Mouse (Mus musculus): ENCODE results near the gene Arntl2. TPM values are rescaled to one million over a fixed set of nuclear protein-coding genes. Genes with fewer than 3 reads are reported as not detected.
A peak's percentile ranks its signal among the peaks of the same experiment; 100 is the strongest.

Gene Arntl2
- polyA plus RNA-seq, 1 experiment, result 0.48 TPM

DNA sequence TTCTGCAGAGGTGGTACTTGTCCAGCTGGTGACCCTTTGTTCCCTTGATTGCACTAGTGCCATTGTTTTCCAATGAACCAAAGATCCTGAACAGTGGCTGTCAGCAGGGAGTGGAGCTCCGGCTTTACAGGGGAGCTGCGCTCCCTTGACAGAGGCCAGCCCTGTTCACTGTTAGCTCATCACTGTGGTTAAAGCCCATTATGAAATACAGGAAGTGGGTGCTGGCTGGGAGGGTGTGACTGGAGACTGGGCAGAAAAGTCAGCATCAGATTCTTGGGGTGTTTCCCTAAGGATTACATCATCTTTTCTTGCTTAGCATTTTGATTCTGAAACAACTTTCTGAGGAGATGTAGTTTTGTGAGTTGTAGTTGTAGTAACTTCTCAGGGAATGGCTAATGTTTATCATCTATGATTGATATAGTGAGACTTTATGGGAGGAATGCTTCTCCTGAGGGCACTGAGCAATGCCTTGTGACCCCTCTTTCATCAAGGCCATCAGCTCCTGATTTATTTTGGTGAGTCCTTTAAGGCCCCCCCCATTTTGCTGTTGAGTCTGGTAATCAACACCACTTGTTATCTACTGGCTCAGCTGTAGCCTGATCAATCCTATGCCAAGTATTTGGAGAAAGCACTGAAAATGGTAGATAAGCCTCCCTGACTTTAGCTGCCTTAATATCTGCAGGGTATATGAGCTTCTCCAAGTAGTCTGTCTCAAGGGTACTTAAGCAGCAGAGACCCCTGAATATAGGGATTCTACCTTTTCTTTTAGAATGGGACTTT is 19.1 kb upstream of the Arntl2 start:
- DNase-seq (ENCODE audit: low read depth, low spot score), result no peak
- 34% methylated on average over 2 of the region's 2 CpGs for WGBS

DNA sequence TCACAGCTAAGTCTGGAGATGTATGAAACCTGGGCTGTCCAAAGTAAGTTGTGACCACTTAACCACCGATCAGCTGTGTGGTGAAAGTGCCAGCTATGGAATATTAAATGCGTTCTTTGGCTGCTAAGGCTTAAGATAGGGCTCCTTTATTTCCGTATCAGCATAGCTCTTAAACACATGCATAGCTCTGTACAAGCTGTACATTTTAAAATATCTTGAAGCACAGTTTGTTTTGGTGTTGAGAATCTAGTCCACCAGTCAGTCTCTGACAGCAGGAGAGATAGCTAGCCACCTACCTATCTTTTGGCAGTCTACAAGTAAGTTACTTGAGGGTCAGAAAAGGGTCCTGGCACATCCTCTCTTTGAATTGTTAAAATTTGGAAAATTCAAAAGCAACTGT is 17.8 kb upstream of the Arntl2 start:
- WGBS, result 93% methylated on average over 3 of the region's 3 CpGs
- DNase-seq (ENCODE audit: low read depth, low spot score), result no peak

DNA sequence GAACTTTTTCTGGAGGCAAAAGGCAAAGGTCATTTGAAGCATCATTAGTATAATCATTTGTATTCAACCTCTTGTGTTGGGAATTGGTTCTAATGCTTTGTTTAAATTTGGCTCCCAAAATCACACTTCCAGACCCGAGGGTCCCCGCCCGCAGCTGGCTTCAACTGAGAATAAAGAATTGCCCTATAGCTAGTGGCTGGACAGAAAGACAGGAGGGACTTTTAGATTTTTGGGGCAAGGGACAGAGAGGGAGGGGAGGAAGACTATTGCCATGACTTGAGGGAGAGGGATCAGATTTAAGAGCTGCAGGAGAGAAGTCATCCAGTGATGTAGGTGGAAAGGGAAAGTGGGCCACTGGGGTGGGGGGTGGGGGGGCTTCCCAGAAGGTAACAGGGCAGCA is 14.3 kb upstream of the Arntl2 start:
- no peak for DNase-seq (ENCODE audit: low read depth, low spot score)
- 80% methylated on average over 3 of the region's 3 CpGs for WGBS

DNA sequence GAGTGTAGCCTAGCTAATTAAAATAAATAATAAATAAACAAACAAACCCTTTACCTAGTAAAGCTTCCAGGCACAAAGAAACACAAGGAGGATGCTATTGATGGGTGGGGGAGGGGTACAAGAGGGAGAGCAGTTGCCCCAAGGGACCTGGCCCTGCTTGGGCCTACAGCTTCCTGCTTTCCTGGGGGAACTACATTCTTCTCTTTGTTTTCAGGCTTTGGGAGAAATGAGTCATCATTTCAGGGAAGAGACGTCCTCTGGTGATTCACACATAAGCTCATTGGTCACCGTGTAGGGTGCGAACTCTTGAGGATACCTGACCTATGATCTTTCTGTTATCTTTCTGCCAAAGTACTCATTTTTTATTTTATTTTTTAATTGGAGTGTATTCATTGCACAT is 2.3 kb upstream of the Arntl2 start:
- 24% methylated on average over 3 of the region's 3 CpGs for WGBS
- no peak for DNase-seq (ENCODE audit: low read depth, low spot score)

DNA sequence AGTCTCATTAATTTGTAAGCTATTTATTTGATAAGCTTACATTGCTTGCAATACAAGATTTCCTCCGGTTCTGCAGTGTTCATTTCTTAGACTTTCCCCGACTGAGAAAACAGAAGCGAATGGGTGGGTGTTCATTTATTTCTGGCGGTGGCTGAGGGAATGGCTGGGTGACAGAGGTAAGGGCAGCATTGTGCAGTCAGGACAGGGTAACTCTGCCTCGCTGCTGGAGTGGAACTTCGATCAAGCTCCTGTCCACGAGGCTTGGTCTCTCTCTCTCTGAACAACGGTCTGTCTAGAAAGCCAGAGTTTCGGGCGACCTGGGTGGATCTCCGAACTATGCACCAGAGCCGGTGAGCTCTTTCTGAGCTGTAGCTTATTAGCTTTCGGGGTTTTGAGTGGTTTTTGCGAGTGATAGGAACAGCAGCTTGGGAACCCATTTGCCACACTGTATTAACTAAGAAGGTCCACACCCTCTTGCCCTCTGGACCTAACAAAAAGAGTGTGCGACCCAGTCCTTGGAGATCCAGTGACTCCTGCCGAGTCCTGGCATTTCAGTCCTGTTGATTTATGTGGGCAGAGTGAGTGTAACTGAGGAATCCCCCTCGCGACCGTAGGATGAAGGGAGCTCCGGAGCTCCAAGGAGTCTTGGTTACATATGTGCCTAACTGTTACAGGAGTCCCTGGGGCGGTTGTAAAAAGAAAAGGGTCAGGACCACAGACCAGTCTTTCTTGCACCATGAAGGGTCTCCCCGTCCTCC is 510 bp upstream of the Arntl2 start:
- DNase-seq (ENCODE audit: low read depth, low spot score), result no peak
- 5% methylated on average over 22 of the region's 22 CpGs for WGBS

DNA sequence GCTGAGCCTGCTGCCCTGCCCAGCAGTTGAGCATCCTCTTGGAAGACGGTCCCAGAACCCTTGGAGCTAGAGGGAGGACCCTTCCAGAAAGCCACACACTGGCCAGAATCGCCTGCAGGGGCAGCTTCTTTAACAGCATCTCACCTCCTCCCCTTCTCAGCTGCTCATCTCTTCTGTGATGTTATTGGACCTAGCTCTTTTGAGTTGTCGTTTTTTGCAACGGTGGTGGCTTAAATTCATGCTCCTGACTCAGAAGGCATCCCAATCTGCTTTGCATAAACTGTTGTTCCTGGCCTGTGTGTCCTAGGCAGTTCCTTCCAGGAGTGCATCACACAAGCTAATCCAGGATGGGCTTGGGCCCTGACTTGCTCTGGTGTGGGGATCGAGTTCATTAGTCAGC is 1.6 kb downstream of the Arntl2 start:
- DNase-seq (ENCODE audit: low read depth, low spot score), result no peak
- WGBS, result 82% methylated on average over 5 of the region's 5 CpGs

DNA sequence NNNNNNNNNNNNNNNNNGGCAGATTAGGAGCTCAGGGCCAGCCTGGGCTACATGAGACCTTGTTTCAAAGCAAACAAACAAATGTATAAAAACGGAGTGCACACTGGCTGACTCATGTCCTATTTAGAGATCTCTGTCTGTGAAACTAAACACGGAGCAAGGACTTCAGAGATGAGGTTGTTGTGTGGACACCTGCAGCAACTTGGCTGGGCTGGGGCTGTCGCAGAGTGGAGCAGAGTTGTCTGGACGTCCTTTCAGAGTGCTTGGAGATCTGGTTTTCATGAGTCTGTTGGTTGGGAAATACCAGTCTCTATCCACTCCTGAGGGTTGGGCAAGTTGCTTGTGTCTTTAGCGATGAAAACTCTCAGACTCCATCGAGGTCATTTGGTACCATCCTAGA is 14.1 kb downstream of the Arntl2 start:
- DNase-seq (ENCODE audit: low read depth, low spot score), result no peak
- WGBS, result 88% methylated on average over 6 of the region's 6 CpGs

DNA sequence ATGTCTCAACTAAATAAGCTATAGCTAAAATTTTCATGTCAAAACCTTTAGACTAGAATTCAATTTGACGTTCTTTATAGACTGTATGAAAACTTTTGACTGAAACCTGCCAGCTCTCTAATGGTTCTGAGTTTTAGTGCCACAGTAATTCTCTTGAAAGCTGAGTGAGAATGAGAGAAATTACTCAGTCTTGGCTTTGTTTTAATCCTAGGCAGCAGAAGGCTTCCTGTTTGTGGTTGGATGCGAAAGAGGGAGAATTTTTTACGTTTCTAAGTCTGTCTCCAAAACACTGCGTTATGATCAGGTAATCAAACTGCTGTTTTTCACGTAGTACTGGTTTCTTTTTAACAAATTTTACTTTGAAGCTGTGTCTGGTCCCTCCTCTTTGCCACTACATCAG is 17.2 kb downstream of the Arntl2 start:
- 80% methylated on average over 5 of the region's 5 CpGs for WGBS
- no peak for DNase-seq (ENCODE audit: low read depth, low spot score)

DNA sequence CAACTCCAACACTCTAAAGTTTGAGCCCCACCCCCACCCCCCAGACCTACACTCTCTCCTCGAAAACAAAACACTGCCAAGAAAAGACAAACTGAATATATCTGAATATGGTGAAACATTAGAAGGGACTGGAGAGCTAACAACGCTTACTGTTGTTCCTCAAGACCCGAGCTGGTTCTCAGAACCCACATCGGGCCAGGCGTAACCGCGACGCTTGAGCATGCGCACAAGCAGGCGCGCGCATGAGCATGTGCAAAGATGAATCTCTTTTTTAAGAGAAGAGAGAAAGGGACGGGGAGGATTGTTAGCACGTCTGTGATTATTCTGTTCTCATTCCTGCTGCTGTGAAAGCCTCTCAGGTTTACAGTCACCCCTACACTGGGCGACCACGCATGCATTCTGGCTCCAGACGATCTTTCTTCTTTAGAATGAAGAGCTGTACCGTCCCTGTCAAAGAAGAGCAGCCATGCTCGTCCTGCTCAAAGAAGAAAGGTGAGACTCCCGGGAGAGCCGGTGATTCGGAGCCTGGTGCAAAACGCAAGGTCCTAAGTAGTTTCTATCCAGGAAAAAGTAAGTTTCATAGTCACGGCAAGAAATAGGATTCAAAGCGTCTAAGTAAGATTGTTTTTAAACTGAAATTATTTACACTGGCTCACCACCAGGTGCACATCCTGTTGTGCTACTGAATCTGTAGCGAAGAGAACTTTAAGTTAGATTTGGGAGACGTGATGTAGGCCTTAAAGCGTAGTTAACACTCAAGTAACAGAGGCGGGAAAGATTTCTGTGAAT is 24.5 kb downstream of the Arntl2 start:
- no peak for DNase-seq (ENCODE audit: low read depth, low spot score)
- WGBS, result 87% methylated on average over 29 of the region's 29 CpGs

DNA sequence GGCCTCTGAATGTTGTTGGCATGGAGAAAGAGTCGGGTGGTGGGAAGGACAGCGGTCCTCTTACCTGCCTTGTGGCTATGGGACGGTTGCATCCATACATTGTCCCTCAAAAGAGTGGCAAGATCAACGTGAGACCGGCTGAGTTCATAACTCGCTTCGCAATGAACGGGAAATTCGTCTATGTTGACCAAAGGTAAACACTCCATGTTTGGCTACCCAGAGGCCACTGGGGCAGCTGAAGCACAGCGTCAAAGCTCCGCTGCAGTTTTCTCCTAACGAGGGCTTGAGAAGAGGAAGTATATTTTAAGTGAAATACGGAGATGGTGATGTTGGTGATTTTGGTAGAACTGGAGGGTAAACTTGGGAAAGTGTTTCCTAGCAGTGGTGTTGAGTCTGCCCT is 26.1 kb downstream of the Arntl2 start:
- no peak for DNase-seq (ENCODE audit: low read depth, low spot score)

DNA sequence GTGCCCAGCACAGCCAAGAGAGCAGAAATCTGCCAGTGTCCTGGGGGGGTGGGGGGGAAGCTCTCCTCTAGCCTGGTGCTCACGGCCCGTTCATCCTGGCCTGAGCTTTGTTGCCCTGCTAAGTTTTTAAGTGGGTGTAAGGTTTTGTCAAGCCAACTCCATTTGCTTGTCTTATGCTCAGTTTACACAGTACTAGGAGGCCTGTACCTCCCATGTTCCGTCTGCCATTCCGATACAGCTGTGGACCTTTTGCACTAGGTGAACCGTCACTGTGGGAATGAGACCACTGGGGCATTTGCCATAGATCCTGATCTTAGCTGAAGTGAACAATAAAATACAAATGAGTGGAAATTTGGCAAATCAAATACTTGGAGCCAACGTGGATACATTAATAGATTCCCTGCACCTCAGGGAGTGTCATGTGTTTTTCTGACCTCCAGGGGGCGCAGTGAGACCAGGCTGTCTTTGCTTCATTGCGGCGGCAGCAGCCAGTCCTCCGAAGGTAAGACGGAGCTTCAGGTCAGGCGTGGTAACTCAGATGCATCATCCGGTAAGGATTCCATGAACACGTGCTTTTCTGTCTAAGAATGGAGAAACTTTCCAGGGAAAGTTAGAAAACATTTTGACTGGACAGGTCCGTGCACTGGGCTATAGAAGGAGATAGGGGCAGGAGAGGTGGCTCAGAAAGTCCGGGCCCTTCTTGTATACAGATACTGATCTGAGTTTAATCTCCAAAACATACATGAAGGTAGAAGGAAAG is 29.1 kb downstream of the Arntl2 start:
- peak; percentile 21 for DNase-seq (ENCODE audit: low read depth, low spot score)
- 40% methylated on average over 16 of the region's 16 CpGs for WGBS

More for the DNA sequence above, 26.1 kb downstream of the Arntl2 start:
- 36% methylated on average over 13 of the region's 13 CpGs for WGBS

DNA sequence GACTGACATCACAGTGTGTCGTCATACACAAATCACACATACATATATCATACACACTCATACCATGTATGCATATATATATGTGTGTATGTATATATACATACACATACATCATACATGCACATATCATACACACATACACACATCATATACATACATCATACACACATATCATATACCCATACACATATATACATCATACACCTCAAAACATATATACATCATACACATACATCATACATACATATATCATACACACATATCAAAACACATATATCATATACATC is 29.6 kb downstream of the Arntl2 start:
- 85% methylated on average over 1 of the region's 1 CpGs for WGBS
- no peak for DNase-seq (ENCODE audit: low read depth, low spot score)

DNA sequence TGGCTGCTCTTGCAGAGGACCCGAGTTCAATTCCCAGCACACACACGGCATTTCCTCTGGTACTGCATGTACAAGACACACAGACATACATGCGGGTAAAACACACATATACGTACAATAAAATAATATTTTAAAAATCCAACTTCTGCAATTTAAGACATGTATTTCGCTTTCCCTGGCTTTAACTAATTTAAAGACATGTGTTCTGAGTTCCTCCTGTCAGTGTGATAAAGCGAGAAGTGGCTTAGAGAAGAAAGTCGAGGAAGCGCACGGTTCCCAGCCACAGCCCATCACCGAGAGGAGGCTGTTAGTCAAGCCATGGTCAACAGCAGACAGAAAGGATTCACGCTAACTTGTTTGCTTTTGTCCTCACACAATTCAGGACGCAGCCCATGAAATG is 35.5 kb downstream of the Arntl2 start:
- WGBS, result 86% methylated on average over 12 of the region's 12 CpGs
- DNase-seq (ENCODE audit: low read depth, low spot score), result no peak

DNA sequence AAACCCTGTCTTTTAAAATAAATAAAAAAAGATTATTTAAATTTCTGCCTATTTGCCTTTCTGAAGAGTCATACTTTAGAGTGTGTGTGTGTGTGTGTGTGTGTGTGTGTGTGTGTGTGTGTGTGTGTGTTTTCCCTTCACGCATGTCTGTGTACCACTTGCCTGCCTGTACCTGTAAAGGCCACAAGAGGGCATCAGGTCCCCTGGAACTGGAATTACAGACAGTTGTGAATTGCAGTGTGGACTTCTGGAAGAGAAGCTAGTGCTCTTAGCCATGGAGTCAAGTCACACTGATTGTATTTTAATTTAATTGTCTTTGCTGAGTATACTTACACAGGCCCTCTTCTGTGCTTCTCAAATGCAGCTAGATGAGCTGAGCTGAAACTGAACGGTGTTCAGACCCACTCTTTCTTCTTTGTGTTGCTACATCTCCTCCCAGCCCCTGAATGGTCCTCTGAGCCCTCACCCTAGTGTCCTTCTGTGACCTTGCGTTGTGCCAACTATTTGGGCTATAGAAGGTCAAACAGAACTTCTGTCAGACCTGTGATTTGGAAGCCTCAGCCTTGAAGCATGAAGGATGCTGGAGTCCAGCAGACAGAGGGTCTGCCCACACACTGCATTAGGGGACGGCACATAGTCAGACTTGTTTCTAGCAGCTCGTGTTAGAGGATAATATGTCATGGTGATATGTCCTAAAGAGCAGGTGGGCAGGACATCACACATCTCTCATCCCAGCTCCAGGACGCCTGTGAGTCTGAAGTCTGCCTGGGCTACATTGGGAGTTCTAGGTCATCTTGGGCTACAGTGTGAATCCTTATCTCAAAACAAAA is 37.8 kb downstream of the Arntl2 start:
- 67% methylated on average over 6 of the region's 6 CpGs for WGBS
- peak; percentile 18 for DNase-seq (ENCODE audit: low read depth, low spot score)

DNA sequence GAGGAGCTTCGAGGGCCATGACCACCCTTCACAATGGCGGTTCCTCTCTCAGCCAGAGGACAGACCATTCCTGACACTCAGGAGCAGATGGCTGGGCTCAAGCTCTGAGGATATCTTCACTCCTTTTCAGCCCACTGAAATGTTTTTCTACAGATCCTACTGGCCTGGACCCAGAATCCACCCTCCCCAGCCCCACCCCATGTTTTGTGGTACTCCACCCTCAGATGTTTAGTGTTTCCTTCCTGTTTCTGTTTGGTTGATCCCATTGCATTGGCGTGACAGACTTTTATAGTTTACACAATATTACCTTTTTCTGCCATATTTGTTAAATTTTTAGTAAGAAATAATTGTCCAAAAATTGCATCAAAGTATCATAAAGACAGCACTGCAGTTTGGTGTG is 38.5 kb downstream of the Arntl2 start:
- no peak for DNase-seq (ENCODE audit: low read depth, low spot score)
- 62% methylated on average over 3 of the region's 3 CpGs for WGBS

DNA sequence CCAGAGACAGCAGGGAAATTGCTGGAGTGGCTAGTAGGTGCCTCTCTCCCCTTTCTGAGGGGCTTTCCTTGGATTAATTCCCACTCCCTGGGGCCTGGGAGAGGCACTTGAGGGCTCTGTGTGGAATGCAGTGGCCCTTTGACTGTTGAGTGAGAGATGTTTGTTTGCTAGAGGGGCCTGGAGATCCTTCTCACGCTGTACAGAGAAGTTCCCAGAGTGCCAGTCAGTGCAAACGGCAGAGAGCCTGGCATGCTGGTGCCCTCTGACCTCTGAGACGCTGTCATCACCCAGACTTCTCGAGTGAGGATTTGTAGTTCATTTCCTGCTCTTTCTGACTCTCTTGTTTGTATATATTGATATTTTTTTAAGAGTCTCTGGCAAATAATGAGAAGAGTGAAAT is 39.9 kb downstream of the Arntl2 start:
- DNase-seq (ENCODE audit: low read depth, low spot score), result no peak
- 24% methylated on average over 4 of the region's 4 CpGs for WGBS

DNA sequence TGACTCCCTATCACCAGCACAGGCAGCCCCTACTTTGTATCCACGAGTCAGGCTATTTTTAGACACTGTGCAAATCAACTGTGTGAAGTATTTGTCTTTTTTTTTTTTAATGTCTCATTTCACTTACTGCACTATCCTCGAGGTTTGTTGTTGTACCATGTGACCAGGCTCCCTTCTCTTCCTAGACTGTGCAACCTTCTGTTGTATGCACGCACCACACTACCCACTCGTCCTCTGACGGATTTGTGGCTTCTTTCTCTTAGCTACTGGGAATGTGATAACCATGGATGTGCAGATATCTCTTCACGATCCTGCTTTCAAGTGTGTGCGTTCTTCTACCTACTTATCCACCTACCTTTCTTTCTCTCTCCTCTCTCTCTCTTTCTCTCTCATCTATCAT is 41.5 kb downstream of the Arntl2 start:
- WGBS, result 68% methylated on average over 7 of the region's 7 CpGs
- no peak for DNase-seq (ENCODE audit: low read depth, low spot score)

DNA sequence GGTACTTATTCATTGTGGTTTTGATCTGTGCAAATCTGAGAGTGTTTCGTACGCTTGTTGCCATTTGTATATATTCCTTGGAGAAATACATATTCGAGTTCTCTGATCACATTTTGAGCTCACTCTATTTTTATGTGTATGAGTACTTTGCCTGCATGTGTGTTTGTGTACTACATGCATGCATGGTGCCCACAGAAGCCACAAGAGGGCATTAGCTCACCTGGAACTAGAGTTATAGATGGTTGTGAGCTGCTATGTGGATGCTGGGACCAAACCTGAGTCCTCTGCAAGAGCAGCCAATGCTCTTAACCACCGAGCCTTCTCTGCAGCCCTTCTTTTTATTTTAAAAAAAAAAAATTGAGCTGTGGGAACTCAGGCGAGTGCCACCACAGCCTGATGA is 42.5 kb downstream of the Arntl2 start:
- WGBS, result 94% methylated on average over 5 of the region's 5 CpGs
- no peak for DNase-seq (ENCODE audit: low read depth, low spot score)

DNA sequence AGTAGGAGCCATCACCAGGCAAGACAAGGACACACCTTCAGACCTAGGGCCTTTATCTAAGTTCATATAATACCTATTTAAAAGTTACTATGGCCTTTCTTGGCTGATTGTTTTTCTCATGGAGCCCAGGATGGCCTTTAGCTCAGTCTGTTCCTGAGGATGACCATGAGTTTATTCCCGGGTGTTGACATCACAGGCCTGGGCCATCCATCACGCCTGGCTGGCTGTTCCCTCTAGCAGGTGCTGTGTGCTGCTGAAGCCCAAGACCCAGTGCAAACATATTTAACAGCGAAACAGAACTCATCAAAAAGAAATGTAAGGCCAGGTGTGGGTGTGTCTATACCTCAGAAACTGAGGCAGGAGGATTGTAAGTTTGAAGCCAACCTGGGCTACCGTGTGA is 43.0 kb downstream of the Arntl2 start:
- 92% methylated on average over 4 of the region's 4 CpGs for WGBS
- DNase-seq (ENCODE audit: low read depth, low spot score), result no peak

Data from large intestine, adult 2 months (tissue).